Mouse (Mus musculus): ENCODE results near the gene Nckipsd. TPM values are rescaled to one million over a fixed set of nuclear protein-coding genes. Genes with fewer than 3 reads are reported as not detected.

Gene Nckipsd
- total and polyA plus RNA-seq, 3 experiments, result 7.8 to 16.8 (median 8.9) TPM

- Histone ChIP-seq H3K36me3 (ENCODE audit: control insufficient read depth, insufficient read depth, low read length) (no peaks in the 10 kb centered on the region), H3K27ac (no peak overlapping the region), H3K27me3 (ENCODE audit: control insufficient read depth, insufficient read depth, low read length) (peaks cover 11% of the 10 kb centered on the region), H3K4me1 (ENCODE audit: control insufficient read depth, insufficient read depth, low read length) (peaks cover 5% of the 10 kb centered on the region), H3K9ac (ENCODE audit: low read depth, low read length) (peak overlapping the region; percentile 34; the same call in 1 of the 2 replicates), H3K79me2 (replicated peaks; ENCODE audit: control insufficient read depth, insufficient read depth, low read length) (no peaks in the 10 kb centered on the region), H3K4me3 (peak overlapping the region; percentile 47)
- TF ChIP-seq EP300 (IDR thresholded peaks at IDR 0.05; ENCODE audit: insufficient read depth, low read depth, low read length) (no peak), CTCF (IDR thresholded peaks at IDR 0.05) (no peak), POLR2A (IDR thresholded peaks at IDR 0.05; ENCODE audit: insufficient read depth, low read depth, low read length) (no peak)
- DNase-seq, result peak; percentile 82 to 89
- WGBS, result 5% methylated on average over 46 of the region's 46 CpGs
- intact Hi-C loops (cut with DNase I), result no loop called here
Observed at GRCm38 (mm10) chr9:108832390-108833108, 24.4 kb downstream of the Nckipsd start.

- peak; percentile 51 to 55 for DNase-seq
- H3K4me1 ChIP-seq (ENCODE audit: control insufficient read depth, insufficient read depth, low read length), result no peaks in the 10 kb centered on the region; the same call in 1 of the 2 replicates
- no peaks in the 10 kb centered on the region for H3K79me2 ChIP-seq (replicated peaks; ENCODE audit: control insufficient read depth, insufficient read depth, low read length)
- intact Hi-C loops (cut with DNase I), result no loop called here
- no peak overlapping the region for H3K9ac ChIP-seq (ENCODE audit: low read depth, low read length)
- H3K4me3 ChIP-seq, result no peak overlapping the region
- 9% methylated on average over 14 of the region's 14 CpGs for WGBS
- H3K36me3 ChIP-seq (ENCODE audit: control insufficient read depth, insufficient read depth, low read length), result no peaks in the 10 kb centered on the region
- peak; percentile 62 for TF ChIP-seq CTCF (IDR thresholded peaks at IDR 0.05)
- peak; percentile 64; the same call in 1 of the 2 replicates for TF ChIP-seq EP300 (IDR thresholded peaks at IDR 0.05; ENCODE audit: insufficient read depth, low read depth, low read length)
- TF ChIP-seq POLR2A (IDR thresholded peaks at IDR 0.05; ENCODE audit: insufficient read depth, low read depth, low read length), result no peak; the same call in 1 of the 2 replicates
- H3K27me3 ChIP-seq (ENCODE audit: control insufficient read depth, insufficient read depth, low read length), result no peaks in the 10 kb centered on the region
- H3K27ac ChIP-seq, result no peak overlapping the region
Observed at GRCm38 (mm10) chr9:108842989-108843388, 34.8 kb downstream of the Nckipsd start.

GRCm38 (mm10) chr9:108845390-108845789 lies 37.2 kb downstream of the Nckipsd start:
- no peak overlapping the region for H3K27ac ChIP-seq
- intact Hi-C loops (cut with DNase I), result no loop called here
- no peak overlapping the region for H3K4me3 ChIP-seq
- H3K27me3 ChIP-seq (ENCODE audit: control insufficient read depth, insufficient read depth, low read length), result no peaks in the 10 kb centered on the region
- no peaks in the 10 kb centered on the region for H3K36me3 ChIP-seq (ENCODE audit: control insufficient read depth, insufficient read depth, low read length)
- TF ChIP-seq POLR2A (IDR thresholded peaks at IDR 0.05; ENCODE audit: insufficient read depth, low read depth, low read length) (no peak), EP300 (IDR thresholded peaks at IDR 0.05; ENCODE audit: insufficient read depth, low read depth, low read length) (no peak), CTCF (IDR thresholded peaks at IDR 0.05) (no peak)
- no peaks in the 10 kb centered on the region for H3K79me2 ChIP-seq (replicated peaks; ENCODE audit: control insufficient read depth, insufficient read depth, low read length)
- no peak overlapping the region for H3K9ac ChIP-seq (ENCODE audit: low read depth, low read length)
- H3K4me1 ChIP-seq (ENCODE audit: control insufficient read depth, insufficient read depth, low read length), result no peaks in the 10 kb centered on the region; the same call in 1 of the 2 replicates
- WGBS, result 66% methylated on average over 5 of the region's 5 CpGs
- no peak for DNase-seq

- H3K36me3 ChIP-seq (ENCODE audit: control insufficient read depth, insufficient read depth, low read length), result no peaks in the 10 kb centered on the region
- H3K4me1 ChIP-seq (ENCODE audit: control insufficient read depth, insufficient read depth, low read length), result peaks cover 2% of the 10 kb centered on the region; the same call in 1 of the 2 replicates
- WGBS, result 60% methylated on average over 4 of the region's 4 CpGs
- H3K79me2 ChIP-seq (replicated peaks; ENCODE audit: control insufficient read depth, insufficient read depth, low read length), result no peaks in the 10 kb centered on the region
- TF ChIP-seq CTCF (IDR thresholded peaks at IDR 0.05), result no peak
- no peak for TF ChIP-seq POLR2A (IDR thresholded peaks at IDR 0.05; ENCODE audit: insufficient read depth, low read depth, low read length)
- TF ChIP-seq EP300 (IDR thresholded peaks at IDR 0.05; ENCODE audit: insufficient read depth, low read depth, low read length), result no peak
- intact Hi-C loops (cut with DNase I), result no loop called here
- no peak overlapping the region for H3K27ac ChIP-seq
- H3K9ac ChIP-seq (ENCODE audit: low read depth, low read length), result no peak overlapping the region
- H3K4me3 ChIP-seq, result no peak overlapping the region
- no peaks in the 10 kb centered on the region for H3K27me3 ChIP-seq (ENCODE audit: control insufficient read depth, insufficient read depth, low read length)
- no peak for DNase-seq
Observed at GRCm38 (mm10) chr9:108847374-108847773, 39.2 kb downstream of the Nckipsd start.

- intact Hi-C loops (cut with DNase I), result no loop called here
- peaks cover 2% of the 10 kb centered on the region; the same call in 1 of the 2 replicates for H3K4me1 ChIP-seq (ENCODE audit: control insufficient read depth, insufficient read depth, low read length)
- H3K27ac ChIP-seq, result no peak overlapping the region
- H3K4me3 ChIP-seq, result no peak overlapping the region
- no peaks in the 10 kb centered on the region for H3K27me3 ChIP-seq (ENCODE audit: control insufficient read depth, insufficient read depth, low read length)
- TF ChIP-seq POLR2A (IDR thresholded peaks at IDR 0.05; ENCODE audit: insufficient read depth, low read depth, low read length) (no peak), CTCF (IDR thresholded peaks at IDR 0.05) (no peak), EP300 (IDR thresholded peaks at IDR 0.05; ENCODE audit: insufficient read depth, low read depth, low read length) (no peak)
- H3K9ac ChIP-seq (ENCODE audit: low read depth, low read length), result no peak overlapping the region
- 59% methylated on average over 17 of the region's 17 CpGs for WGBS
- H3K79me2 ChIP-seq (replicated peaks; ENCODE audit: control insufficient read depth, insufficient read depth, low read length), result no peaks in the 10 kb centered on the region
- DNase-seq, result no peak
- H3K36me3 ChIP-seq (ENCODE audit: control insufficient read depth, insufficient read depth, low read length), result no peaks in the 10 kb centered on the region
Observed at GRCm38 (mm10) chr9:108848419-108848818, 40.3 kb downstream of the Nckipsd start.

GRCm38 (mm10) chr9:108852976-108853375 lies 44.8 kb downstream of the Nckipsd start, which contains the start of gene Slc26a6:
Gene Slc26a6 (plus strand): TSS chr9:108853283.
- Histone ChIP-seq H3K9ac (ENCODE audit: low read depth, low read length) (peak within 1 kb of the TSS; percentile 76), H3K27me3 (ENCODE audit: control insufficient read depth, insufficient read depth, low read length) (no peaks in the 10 kb centered on the region), H3K36me3 (ENCODE audit: control insufficient read depth, insufficient read depth, low read length) (no peaks in the 10 kb centered on the region), H3K4me1 (ENCODE audit: control insufficient read depth, insufficient read depth, low read length) (peaks cover 2% of the 10 kb centered on the region; the same call in 1 of the 2 replicates), H3K27ac (peak within 1 kb of the TSS; percentile 92), H3K4me3 (peak within 1 kb of the TSS; percentile 70), H3K79me2 (replicated peaks; ENCODE audit: control insufficient read depth, insufficient read depth, low read length) (no peaks in the 10 kb centered on the region)
- 44% methylated on average over 3 of the region's 3 CpGs for WGBS
- TF ChIP-seq EP300 (IDR thresholded peaks at IDR 0.05; ENCODE audit: insufficient read depth, low read depth, low read length) (no peak), POLR2A (IDR thresholded peaks at IDR 0.05; ENCODE audit: insufficient read depth, low read depth, low read length) (peak; percentile 42; the same call in 1 of the 2 replicates)
- intact Hi-C loops (cut with DNase I), result no loop called here
- DNase-seq, result peak; percentile 55 to 73

All from heart, adult 2 months (tissue).